Mouse (Mus musculus) ovary, postnatal 36 days (tissue): ENCODE data around the gene Six1.
A peak's percentile ranks its signal among the peaks of the same experiment; 100 is the strongest.
"Not testable (repeated sequence)": the region's sequence is repeated elsewhere in the genome, so short reads cannot be mapped to it uniquely, and the experiment has no call there.

ENCODE experiments used
- DNase-seq: peaks from one replicate; pipeline ENCODE4 v3.0.0; 2022; ENCODE audit warnings: low spot score, mixed read lengths

Gene Six1

GRCm38 (mm10) chr12:73034901-73035895, 18.5 kb downstream of the Six1 start:
- DNase-seq = no peak

GRCm38 (mm10) chr12:73032665-73033064, 21.0 kb downstream of the Six1 start:
- DNase-seq = no peak

GRCm38 (mm10) chr12:73031315-73031714, 22.4 kb downstream of the Six1 start:
- DNase-seq = no peak

GRCm38 (mm10) chr12:73025490-73025889, 28.2 kb downstream of the Six1 start:
- DNase-seq = no peak

- peak; percentile 55 for DNase-seq
Observed at GRCm38 (mm10) chr12:73020941-73021340, 32.7 kb downstream of the Six1 start.

- no peak for DNase-seq
Observed at GRCm38 (mm10) chr12:73020422-73020821, 33.3 kb downstream of the Six1 start.

GRCm38 (mm10) chr12:73018838-73019237, 34.8 kb downstream of the Six1 start:
- DNase-seq = no peak

GRCm38 (mm10) chr12:73016171-73016570, 37.5 kb downstream of the Six1 start:
- no peak for DNase-seq

- no peak for DNase-seq
Observed at GRCm38 (mm10) chr12:73014311-73014710, 39.4 kb downstream of the Six1 start.

GRCm38 (mm10) chr12:73012824-73013223, 40.9 kb downstream of the Six1 start:
- no peak for DNase-seq

- DNase-seq = no peak
Observed at GRCm38 (mm10) chr12:73012136-73012785, 41.4 kb downstream of the Six1 start.

GRCm38 (mm10) chr12:73002903-73003302, 50.8 kb downstream of the Six1 start:
- DNase-seq = not testable (repeated sequence)

- DNase-seq = peak; percentile 66
Observed at GRCm38 (mm10) chr12:73002281-73002680, 51.4 kb downstream of the Six1 start.

GRCm38 (mm10) chr12:72998105-72999001, 55.3 kb downstream of the Six1 start:
- no peak for DNase-seq

GRCm38 (mm10) chr12:72996646-72997045, 57.0 kb downstream of the Six1 start:
- DNase-seq = no peak
